Mouse (Mus musculus) liver, embryonic 13.5 days (tissue): ENCODE measurements around the gene Fam228a. TPM values are rescaled to one million over a fixed set of nuclear protein-coding genes. Genes with fewer than 3 reads are reported as not detected.
"Not testable (repeated sequence)": the region's sequence is repeated elsewhere in the genome, so short reads cannot be mapped to it uniquely, and the experiment has no call there.

Experiments used
- ATAC-seq: fragments of 200-750 bp; cut with Nextera tagmentation; 2 replicates; pipeline ENCODE4 v1.8.0; 2017; ENCODE audit warnings: low read depth, mild to moderate bottlenecking, moderate number of reproducible peaks, moderate library complexity
- DNase-seq: peaks from one replicate; pipeline ENCODE4 v3.0.0; 2022
- H3K27ac ChIP-seq: fragments of 300-500 bp; sonication (generic); 2 replicates; pipeline ENCODE4 v1.5.1; 2015; ENCODE audit warnings: moderate library complexity, mild to moderate bottlenecking, inconsistent platforms
- H3K27me3 ChIP-seq: fragments of 300-500 bp; sonication (generic); 2 replicates; pipeline ENCODE4 v1.6.1; 2015; ENCODE audit warnings: mild to moderate bottlenecking, inconsistent platforms
- H3K36me3 ChIP-seq: fragments of 300-500 bp; sonication (generic); 2 replicates; pipeline ENCODE4 v1.6.1; 2015; ENCODE audit warnings: mild to moderate bottlenecking, inconsistent platforms
- H3K4me1 ChIP-seq: fragments of 300-500 bp; sonication (generic); replicated peaks from 2 replicates; pipeline ENCODE4 v1.6.1; 2015; ENCODE audit warnings: inconsistent platforms
- H3K4me2 ChIP-seq: fragments of 300-500 bp; sonication (generic); 2 replicates; pipeline ENCODE4 v1.6.1; 2015; ENCODE audit warnings: inconsistent platforms, mild to moderate bottlenecking, moderate library complexity
- H3K4me3 ChIP-seq: fragments of 300-500 bp; sonication (generic); replicated peaks from 2 replicates; pipeline ENCODE4 v1.5.1; 2015; ENCODE audit warnings: mild to moderate bottlenecking, inconsistent platforms
- H3K9ac ChIP-seq: fragments of 300-500 bp; sonication (generic); 2 replicates; pipeline ENCODE4 v1.6.1; 2015; ENCODE audit warnings: mild to moderate bottlenecking, inconsistent platforms
- H3K9me3 ChIP-seq: fragments of 300-500 bp; sonication (generic); replicated peaks from 2 replicates; pipeline ENCODE4 v1.6.1; 2016; ENCODE audit warnings: inconsistent platforms
- WGBS: fragments of 180-500 bp; shearing (Covaris S2); methylation state at CpG from one replicate; pipeline ENCODE4 v1.1.7; 2015; ENCODE audit not compliant: insufficient replicate concordance; 5-methylcytosine and 5-hydroxymethylcytosine counted together
- polyA plus RNA-seq: library from polyadenylated mRNA; unstranded; fragments of >200 nt; fragmentation: Nextera tagmentation; extraction: Ambion mirVana; gene quantifications from 2 replicates; pipeline ENCODE4 v1.2.1, GENCODE M21; 2015

Fam228a gene
- polyA plus RNA-seq, 1 experiment from 2014 or later, result 0.05 TPM

DNA sequence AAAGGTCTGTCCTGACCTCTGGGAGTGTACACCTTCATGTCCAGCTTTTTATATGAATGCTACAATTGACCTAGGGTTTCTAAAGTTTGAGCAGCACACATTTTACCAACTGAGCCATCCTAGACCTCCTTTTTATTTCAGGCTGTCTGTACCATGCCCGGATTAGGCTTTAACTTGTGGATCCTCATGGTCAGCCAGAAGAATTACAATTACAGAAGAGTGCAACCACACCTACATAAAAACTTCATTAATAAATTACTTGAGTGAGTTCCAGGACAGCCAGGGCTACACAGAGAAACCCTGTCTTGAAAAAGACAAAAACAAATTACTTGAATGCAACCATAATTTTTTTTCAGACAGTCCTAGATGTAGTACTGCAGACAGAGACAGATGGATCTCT is 18.8 kb upstream of the Fam228a start:
- no peak overlapping the region for H3K4me3 ChIP-seq
- H3K9me3 ChIP-seq, result no peaks in the 10 kb centered on the region
- no peaks in the 10 kb centered on the region for H3K27me3 ChIP-seq
- no peak overlapping the region for H3K4me2 ChIP-seq
- no peak overlapping the region for H3K27ac ChIP-seq
- H3K9ac ChIP-seq, result no peak overlapping the region
- DNase-seq (no peak), ATAC-seq (no peak)
- no peaks in the 10 kb centered on the region for H3K4me1 ChIP-seq
- no peaks in the 10 kb centered on the region for H3K36me3 ChIP-seq
- WGBS, result 70% methylated on average over 1 of the region's 1 CpGs

GRCm38 (mm10) chr12:4754451-4754850 is 16.2 kb upstream of the Fam228a start:
- not testable (repeated sequence) for H3K4me2 ChIP-seq, H3K9me3 ChIP-seq, H3K9ac ChIP-seq, H3K36me3 ChIP-seq, H3K4me3 ChIP-seq, H3K27ac ChIP-seq, DNase-seq, H3K4me1 ChIP-seq, H3K27me3 ChIP-seq, ATAC-seq
- WGBS, result 76% methylated on average over 4 of the region's 4 CpGs

GRCm38 (mm10) chr12:4744486-4744885 is 6.3 kb upstream of the Fam228a start:
- Histone ChIP-seq H3K36me3 (no peaks in the 10 kb centered on the region), H3K9ac (no peak overlapping the region), H3K4me1 (no peaks in the 10 kb centered on the region), H3K27ac (no peak overlapping the region), H3K4me3 (no peak overlapping the region), H3K9me3 (no peaks in the 10 kb centered on the region), H3K27me3 (no peaks in the 10 kb centered on the region), H3K4me2 (no peak overlapping the region)
- DNase-seq (no peak), ATAC-seq (no peak)
- 85% methylated on average over 10 of the region's 10 CpGs for WGBS

DNA sequence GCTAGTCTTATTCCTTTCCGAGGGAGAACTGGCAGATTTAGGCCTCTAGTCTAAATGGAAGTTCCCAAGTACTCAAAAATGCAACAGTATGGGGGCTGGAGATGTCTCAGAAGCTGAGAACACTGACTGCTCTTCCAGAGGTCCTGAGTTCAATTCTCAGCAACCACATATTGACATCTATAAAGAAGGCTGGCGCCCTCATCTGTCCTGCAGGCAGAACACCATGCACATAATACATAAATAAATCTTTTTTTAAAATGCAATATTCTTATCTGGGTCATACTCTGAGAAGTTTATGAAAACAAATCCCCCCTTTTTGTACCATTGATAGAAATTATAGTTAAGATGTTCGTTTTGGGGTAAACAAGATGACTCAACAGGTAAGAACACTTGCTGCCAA is 4.0 kb upstream of the Fam228a start:
- no peak overlapping the region for H3K4me3 ChIP-seq
- no peaks in the 10 kb centered on the region for H3K27me3 ChIP-seq

DNA sequence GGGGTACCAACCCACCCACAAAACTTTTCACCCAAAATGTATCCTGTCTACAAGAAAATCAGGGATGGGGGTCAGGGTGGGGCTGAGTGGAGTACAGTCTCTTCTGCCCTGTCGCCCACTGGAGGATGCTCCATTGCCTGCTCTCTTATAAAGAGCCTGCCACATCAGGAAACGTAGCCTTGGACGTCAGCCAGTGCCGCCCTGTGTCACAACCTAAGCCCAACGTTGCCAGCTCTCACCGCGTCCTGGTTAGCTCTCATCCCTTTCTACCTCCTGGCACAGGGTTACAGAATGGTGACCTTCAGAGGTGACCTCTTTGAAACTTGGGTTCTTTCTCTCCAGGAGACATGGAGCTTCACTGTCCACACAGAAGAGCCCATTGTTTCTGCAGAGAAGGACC is 2.6 kb upstream of the Fam228a start:
- no peak overlapping the region for H3K4me2 ChIP-seq
- ATAC-seq (no peak), DNase-seq (no peak)
- no peak overlapping the region for H3K4me3 ChIP-seq
- H3K9ac ChIP-seq, result no peak overlapping the region
- no peaks in the 10 kb centered on the region for H3K9me3 ChIP-seq
- H3K4me1 ChIP-seq, result no peaks in the 10 kb centered on the region
- no peaks in the 10 kb centered on the region for H3K27me3 ChIP-seq
- H3K27ac ChIP-seq, result no peak overlapping the region
- 68% methylated on average over 7 of the region's 7 CpGs for WGBS
- H3K36me3 ChIP-seq, result no peaks in the 10 kb centered on the region

More for the DNA sequence above, 4.0 kb upstream of the Fam228a start:
- Histone ChIP-seq H3K9me3 (no peaks in the 10 kb centered on the region), H3K4me1 (no peaks in the 10 kb centered on the region), H3K4me2 (no peak overlapping the region), H3K27ac (no peak overlapping the region), H3K36me3 (no peaks in the 10 kb centered on the region), H3K9ac (no peak overlapping the region)
- no peak for ATAC-seq
- DNase-seq, result no peak
- 69% methylated on average over 3 of the region's 3 CpGs for WGBS

DNA sequence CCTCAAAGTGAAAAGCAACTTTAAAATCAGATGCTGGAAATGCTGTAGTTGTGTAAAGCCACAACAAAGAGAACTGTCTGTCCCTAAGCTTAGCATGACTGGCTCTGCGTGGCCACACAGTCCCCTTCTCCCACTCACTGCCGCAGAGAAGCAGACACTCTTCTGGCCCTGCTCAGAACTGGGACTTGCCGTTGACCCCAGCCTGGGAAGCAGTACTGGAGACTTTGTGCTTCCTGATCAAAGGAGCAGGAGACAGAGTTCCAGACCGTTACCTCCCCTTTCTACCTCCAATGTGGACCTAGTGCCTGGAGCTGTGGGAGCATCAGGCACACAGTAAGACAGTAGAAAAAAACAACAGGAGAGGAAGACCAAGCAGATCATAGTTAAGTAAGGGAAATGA is 5.9 kb downstream of the Fam228a start:
- DNase-seq, result no peak
- Histone ChIP-seq H3K27ac (no peak overlapping the region), H3K9ac (no peak overlapping the region), H3K36me3 (no peaks in the 10 kb centered on the region), H3K9me3 (no peaks in the 10 kb centered on the region), H3K4me1 (no peaks in the 10 kb centered on the region), H3K4me2 (no peak overlapping the region), H3K4me3 (no peak overlapping the region), H3K27me3 (no peaks in the 10 kb centered on the region)
- no peak for ATAC-seq
- WGBS, result 67% methylated on average over 4 of the region's 4 CpGs

GRCm38 (mm10) chr12:4731629-4732028 is 6.6 kb downstream of the Fam228a start:
- ATAC-seq (no peak), DNase-seq (no peak)
- Histone ChIP-seq H3K4me2 (no peak overlapping the region), H3K27me3 (no peaks in the 10 kb centered on the region), H3K9ac (no peak overlapping the region), H3K9me3 (no peaks in the 10 kb centered on the region), H3K4me1 (no peaks in the 10 kb centered on the region), H3K4me3 (no peak overlapping the region), H3K27ac (no peak overlapping the region), H3K36me3 (no peaks in the 10 kb centered on the region)
- 60% methylated on average over 4 of the region's 4 CpGs for WGBS

DNA sequence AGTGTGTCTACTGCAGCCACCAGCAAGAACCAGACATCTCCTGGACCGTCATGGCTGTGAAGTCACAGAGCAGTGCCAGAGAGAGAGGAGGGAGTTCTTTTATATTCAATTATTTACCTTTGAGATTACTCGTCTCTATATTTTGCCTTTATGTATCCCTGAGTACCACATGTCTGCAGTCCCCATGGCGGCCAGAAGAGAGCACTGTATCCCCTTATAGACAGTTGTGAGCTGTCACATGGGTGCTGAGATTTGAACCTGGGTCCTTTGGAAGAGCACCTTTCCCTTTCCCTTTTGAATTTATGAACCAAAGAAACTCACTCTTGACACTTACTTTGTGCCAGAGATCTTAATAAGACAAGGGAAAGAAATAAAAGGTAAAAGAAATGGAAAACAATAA is 9.1 kb downstream of the Fam228a start:
- Histone ChIP-seq H3K9ac (no peak overlapping the region), H3K36me3 (no peaks in the 10 kb centered on the region), H3K4me2 (no peak overlapping the region), H3K4me3 (no peak overlapping the region), H3K27me3 (no peaks in the 10 kb centered on the region), H3K27ac (no peak overlapping the region), H3K4me1 (no peaks in the 10 kb centered on the region), H3K9me3 (no peaks in the 10 kb centered on the region)
- DNase-seq, result no peak
- 86% methylated on average over 3 of the region's 3 CpGs for WGBS
- ATAC-seq, result no peak

GRCm38 (mm10) chr12:4719762-4720754 is 18.2 kb downstream of the Fam228a start:
- H3K9ac ChIP-seq, result peak overlapping the region; percentile 36; the same call in 1 of the 2 replicates
- no peaks in the 10 kb centered on the region for H3K36me3 ChIP-seq
- DNase-seq (peak; percentile 71), ATAC-seq (peak; percentile 69)
- H3K4me2 ChIP-seq, result peak overlapping the region; percentile 63
- no peaks in the 10 kb centered on the region for H3K9me3 ChIP-seq
- H3K4me1 ChIP-seq, result peaks cover 53% of the 10 kb centered on the region
- 44% methylated on average over 17 of the region's 17 CpGs for WGBS
- H3K27me3 ChIP-seq, result no peaks in the 10 kb centered on the region
- peak overlapping the region; percentile 40 for H3K4me3 ChIP-seq
- peak overlapping the region; percentile 56; the same call in 1 of the 2 replicates for H3K27ac ChIP-seq

GRCm38 (mm10) chr12:4719066-4719761 is 19.0 kb downstream of the Fam228a start:
- no peaks in the 10 kb centered on the region for H3K27me3 ChIP-seq
- peak overlapping the region; percentile 36; the same call in 1 of the 2 replicates for H3K9ac ChIP-seq
- DNase-seq (peak; percentile 23), ATAC-seq (peak; percentile 12)
- H3K9me3 ChIP-seq, result no peaks in the 10 kb centered on the region
- H3K4me2 ChIP-seq, result peak overlapping the region; percentile 63
- no peaks in the 10 kb centered on the region for H3K36me3 ChIP-seq
- peak overlapping the region; percentile 56 for H3K27ac ChIP-seq
- peak overlapping the region; percentile 36 for H3K4me3 ChIP-seq
- H3K4me1 ChIP-seq, result peaks cover 62% of the 10 kb centered on the region
- WGBS, result 24% methylated on average over 13 of the region's 13 CpGs

DNA sequence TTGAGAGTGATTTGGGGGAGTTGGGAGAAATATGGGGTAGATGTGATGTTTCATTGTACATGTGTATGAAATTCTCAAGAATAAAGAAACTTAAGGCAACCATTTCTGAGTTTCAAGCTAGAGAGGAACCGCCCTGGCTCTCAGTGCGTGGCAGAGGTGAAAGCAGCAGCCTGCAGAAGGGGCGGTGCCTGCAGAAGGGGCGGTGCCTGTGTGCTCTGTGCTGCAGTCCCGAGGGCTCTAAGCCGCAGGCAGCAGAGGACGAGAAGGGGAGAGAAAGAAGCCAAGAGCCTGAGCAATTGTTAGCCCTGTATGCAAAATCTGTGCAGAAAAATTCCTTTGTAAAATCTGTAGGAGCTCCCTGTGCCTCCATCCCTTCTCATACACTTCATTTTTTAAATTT is 20.8 kb downstream of the Fam228a start:
- no peaks in the 10 kb centered on the region for H3K27me3 ChIP-seq
- H3K36me3 ChIP-seq, result peaks cover 14% of the 10 kb centered on the region
- H3K27ac ChIP-seq, result peak overlapping the region; percentile 67; the same call in 1 of the 2 replicates
- ATAC-seq (peak; percentile 86), DNase-seq (peak; percentile 77)
- peak overlapping the region; percentile 42 for H3K4me2 ChIP-seq
- peaks cover 62% of the 10 kb centered on the region for H3K4me1 ChIP-seq
- H3K9ac ChIP-seq, result 0 out of 2 replicates have a peak overlapping the region, but pooled peaks have one; percentile 0
- no peaks in the 10 kb centered on the region for H3K9me3 ChIP-seq
- WGBS, result 3% methylated on average over 7 of the region's 7 CpGs
- no peak overlapping the region for H3K4me3 ChIP-seq
